Mouse (Mus musculus): ENCODE results near the gene Scgb2b15. TPM values are rescaled to one million over a fixed set of nuclear protein-coding genes. Genes with fewer than 3 reads are reported as not detected.
"Not testable (repeated sequence)": the region's sequence is repeated elsewhere in the genome, so short reads cannot be mapped to it uniquely, and the experiment has no call there.

Gene Scgb2b15
- not detected in 2 replicates for polyA plus RNA-seq (2012)

- H3K27me3 ChIP-seq (ENCODE audit: control insufficient read depth); H3K9me3 ChIP-seq (ENCODE audit: control insufficient read depth, low read length); H3K36me3 ChIP-seq (ENCODE audit: control insufficient read depth); H3K4me1 ChIP-seq (ENCODE audit: control insufficient read depth); H3K4me3 ChIP-seq (replicated peaks): not testable (repeated sequence)
Measured at GRCm38 (mm10) chr7:32829562-32829961, at the start of gene Scgb2b15. Scgb2b15 (minus strand) TSS chr7:32829662.

GRCm38 (mm10) chr7:32836254-32836653, 6.8 kb upstream of the Scgb2b15 start, which contains the start of gene Scgb1b15:
Scgb1b15 (plus strand) TSS chr7:32836554.
- not testable (repeated sequence) for H3K4me1 ChIP-seq (ENCODE audit: control insufficient read depth); H3K36me3 ChIP-seq (ENCODE audit: control insufficient read depth); H3K4me3 ChIP-seq (replicated peaks); H3K9me3 ChIP-seq (ENCODE audit: control insufficient read depth, low read length); H3K27me3 ChIP-seq (ENCODE audit: control insufficient read depth)

Other genes starting within 250 kb of the Scgb2b15 start
- not detected in 2 replicates for gene Scgb1b15, start 6.9 kb upstream of the Scgb2b15 start, polyA plus RNA-seq (2012)
- gene Scgb2b17, start 226.9 kb upstream of the Scgb2b15 start, polyA plus RNA-seq (2012): not detected in 2 replicates
- not detected in 2 replicates for gene Scgb1b17, start 233.8 kb upstream of the Scgb2b15 start, polyA plus RNA-seq (2012)